Mouse (Mus musculus) MEL (cell line): ENCODE data around the gene Galnt18. TPM values are rescaled to one million over a fixed set of nuclear protein-coding genes. Genes with fewer than 3 reads are reported as not detected.

Experiments
- DNase-seq: peaks from one replicate; pipeline ENCODE4 v3.0.0; 2011; ENCODE audit warnings: low read depth, low spot score
- H3K27ac ChIP-seq: 2 replicates; pipeline ENCODE4 v1.5.1; 2012; ENCODE audit warnings: low read depth, mild to moderate bottlenecking, control low read depth, low read length, moderate library complexity; ENCODE audit not compliant: control insufficient read depth
- H3K27me3 ChIP-seq, 2 experiments: fragments of 150-350 bp in 1 of 2; sonication (generic) in 1 of 2; 2 replicates each; pipeline ENCODE4 v1.6.1; 2012; ENCODE audit warnings: low read length in 2 of 2, mild to moderate bottlenecking in 2 of 2, improper control_type of control experiment in 1 of 2, moderate library complexity in 1 of 2; ENCODE audit not compliant: insufficient read depth in 2 of 2, control insufficient read depth in 1 of 2
- H3K36me3 ChIP-seq, 2 experiments: 2 replicates each; pipeline ENCODE4 v1.6.1; 2012 to 2014; ENCODE audit warnings: low read length in 2 of 2, improper control_type of control experiment in 1 of 2, inconsistent platforms in 1 of 2, mild to moderate bottlenecking in 1 of 2; ENCODE audit not compliant: insufficient read depth in 2 of 2, control insufficient read depth in 1 of 2
- H3K4me1 ChIP-seq, 2 experiments: fragments of 150-350 bp in 1 of 2; sonication (generic) in 1 of 2; 2 replicates each; pipeline ENCODE4 v1.6.1; 2012; ENCODE audit warnings: low read length in 2 of 2, improper control_type of control experiment in 1 of 2, mild to moderate bottlenecking in 1 of 2; ENCODE audit not compliant: insufficient read depth in 2 of 2, control insufficient read depth in 1 of 2
- H3K4me3 ChIP-seq, 2 experiments: fragments of 150-350 bp in 1 of 2; sonication (generic) in 1 of 2; 2 replicates each; pipeline ENCODE4 v1.5.1; 2012; ENCODE audit warnings: low read depth in 2 of 2, low read length in 2 of 2, mild to moderate bottlenecking in 2 of 2, moderate library complexity in 2 of 2, control low read depth in 1 of 2, improper control_type of control experiment in 1 of 2; ENCODE audit not compliant: control insufficient read depth in 1 of 2, insufficient read depth in 1 of 2
- H3K79me2 ChIP-seq: 2 replicates; pipeline ENCODE4 v1.6.1; 2012; ENCODE audit warnings: mild to moderate bottlenecking, low read length, moderate library complexity; ENCODE audit not compliant: control insufficient read depth, poor library complexity, insufficient read depth
- H3K9ac ChIP-seq: 2 replicates; pipeline ENCODE4 v1.6.1; 2012; ENCODE audit warnings: low read depth, mild to moderate bottlenecking, control low read depth, low read length, moderate library complexity; ENCODE audit not compliant: control insufficient read depth, poor library complexity, severe bottlenecking
- H3K9me3 ChIP-seq: fragments of 150-350 bp; sonication (generic); replicated peaks from 2 replicates; pipeline ENCODE4 v1.6.1; 2012; ENCODE audit warnings: mild to moderate bottlenecking, low read length, improper control_type of control experiment, moderate library complexity; ENCODE audit not compliant: insufficient read depth
- BHLHE40 ChIP-seq: IDR thresholded peaks from 2 replicates; pipeline ENCODE4 v1.6.1; 2012; ENCODE audit warnings: low read depth, mild to moderate bottlenecking, inconsistent platforms, low read length, improper control_type of control experiment, borderline replicate concordance
- CTCF ChIP-seq, 3 experiments: IDR thresholded peaks in 2 of 3; conservative IDR thresholded peaks in 1 of 3; 2 replicates each; pipeline ENCODE4 v1.5.1; 2011 to 2012; ENCODE audit warnings: low read length in 3 of 3, low read depth in 2 of 3, mild to moderate bottlenecking in 2 of 3, improper control_type of control experiment in 1 of 3, inconsistent platforms in 1 of 3, mixed read lengths in 1 of 3, moderate library complexity in 1 of 3; ENCODE audit not compliant: control insufficient read depth in 1 of 3, insufficient read depth in 1 of 3, poor library complexity in 1 of 3, severe bottlenecking in 1 of 3
- E2F4 ChIP-seq: IDR thresholded peaks from 2 replicates; pipeline ENCODE4 v1.6.1; 2011; ENCODE audit warnings: low read depth, low read length, improper control_type of control experiment, borderline replicate concordance
- ELF1 ChIP-seq: IDR thresholded peaks from 2 replicates; pipeline ENCODE4 v1.6.1; 2014; ENCODE audit warnings: low read depth, mild to moderate bottlenecking, inconsistent platforms, low read length, improper control_type of control experiment, moderate library complexity
- EP300 ChIP-seq, 2 experiments: IDR thresholded peaks; 2 replicates each; pipeline ENCODE4 v1.6.1; 2011; ENCODE audit warnings: improper control_type of control experiment in 2 of 2, low read length in 2 of 2, low read depth in 1 of 2, mild to moderate bottlenecking in 1 of 2
- ETS1 ChIP-seq: IDR thresholded peaks from 2 replicates; pipeline ENCODE4 v1.6.1; 2012; ENCODE audit warnings: low read depth, mild to moderate bottlenecking, inconsistent platforms, low read length, improper control_type of control experiment, moderate library complexity
- GATA1 ChIP-seq: IDR thresholded peaks from 2 replicates; pipeline ENCODE4 v1.6.1; 2011; ENCODE audit warnings: low read depth, low read length, improper control_type of control experiment
- KAT2A ChIP-seq: conservative IDR thresholded peaks from 2 replicates; pipeline ENCODE4 v1.6.1; 2012; ENCODE audit warnings: low read depth, low read length, improper control_type of control experiment, inconsistent platforms
- MXI1 ChIP-seq: IDR thresholded peaks from 2 replicates; pipeline ENCODE4 v1.6.1; 2011; ENCODE audit warnings: mild to moderate bottlenecking, low read depth, low read length, improper control_type of control experiment
- NELFE ChIP-seq: IDR thresholded peaks from 2 replicates; pipeline ENCODE4 v1.6.1; 2011; ENCODE audit warnings: low read depth, low read length, improper control_type of control experiment
- POLR2AphosphoS2 ChIP-seq: IDR thresholded peaks from 2 replicates; pipeline ENCODE4 v1.6.1; 2011; ENCODE audit warnings: low read length, improper control_type of control experiment
- RAD21 ChIP-seq: IDR thresholded peaks from 2 replicates; pipeline ENCODE4 v1.6.1; 2011; ENCODE audit warnings: mild to moderate bottlenecking, low read depth, low read length, improper control_type of control experiment
- SIN3A ChIP-seq: IDR thresholded peaks from 2 replicates; pipeline ENCODE4 v1.6.1; 2012; ENCODE audit warnings: low read length, improper control_type of control experiment, inconsistent platforms
- TBP ChIP-seq: IDR thresholded peaks from 2 replicates; pipeline ENCODE4 v1.8.0; 2011; ENCODE audit warnings: low read depth, low read length, improper control_type of control experiment
- TCF12 ChIP-seq: IDR thresholded peaks from 2 replicates; pipeline ENCODE4 v1.6.1; 2014; ENCODE audit warnings: low read depth, mild to moderate bottlenecking, inconsistent platforms, low read length, improper control_type of control experiment, moderate library complexity
- UBTF ChIP-seq: IDR thresholded peaks from 2 replicates; pipeline ENCODE4 v1.6.1; 2012; ENCODE audit warnings: low read depth, mild to moderate bottlenecking, inconsistent platforms, low read length, improper control_type of control experiment, moderate library complexity, borderline replicate concordance; ENCODE audit not compliant: insufficient read depth
- USF1 ChIP-seq: IDR thresholded peaks from 2 replicates; pipeline ENCODE4 v1.6.1; 2014; ENCODE audit warnings: low read depth, mild to moderate bottlenecking, inconsistent platforms, low read length, improper control_type of control experiment, moderate library complexity
- ZC3H11A ChIP-seq: IDR thresholded peaks from 2 replicates; pipeline ENCODE4 v1.6.1; 2012; ENCODE audit warnings: low read depth, mild to moderate bottlenecking, inconsistent platforms, low read length, improper control_type of control experiment
- polyA plus RNA-seq, 2 experiments: library from polyadenylated mRNA; stranded (reverse) in 1 of 2; unstranded in 1 of 2; fragments of >175 nt in 1 of 2; fragments of >200 nt in 1 of 2; gene quantifications; 2 replicates each; pipeline versions ENCODE4 v1.2.1 to v1.2.4; 2012; ENCODE audit warnings: low replicate concordance in 2 of 2, low read depth in 1 of 2; ENCODE audit not compliant: insufficient read length in 2 of 2, insufficient read depth in 1 of 2, missing spikeins in 1 of 2
- total RNA-seq: library from RNA; depleted of rRNA; stranded (reverse); fragments of 300-350 nt; gene quantifications from 2 replicates; pipeline ENCODE4 v1.2.3, GENCODE M21; 2012

Gene Galnt18
- total and polyA plus RNA-seq, 3 experiments = not detected

- TF ChIP-seq ELF1 = no peak
- no peak for TF ChIP-seq KAT2A
- TF ChIP-seq, all 39 proteins: peak for 0
Measured at GRCm38 (mm10) chr7:111550987-111551386, 228.8 kb downstream of the Galnt18 start (continued).

GRCm38 (mm10) chr7:111547069-111547468 is 232.7 kb downstream of the Galnt18 start:
- Histone ChIP-seq H3K36me3 (no peaks in the 10 kb centered on the region), H3K79me2 (no peaks in the 10 kb centered on the region), H3K4me1 (no peaks in the 10 kb centered on the region), H3K9ac (no peak overlapping the region), H3K27ac (no peak overlapping the region), H3K27me3 (no peaks in the 10 kb centered on the region), H3K4me3 (no peak overlapping the region), H3K9me3 (no peaks in the 10 kb centered on the region)
- DNase-seq = no peak
- TF ChIP-seq SIN3A (no peak), UBTF (no peak), GATA1 (no peak), E2F4 (no peak), TBP (no peak), MXI1 (no peak)

GRCm38 (mm10) chr7:111545614-111546013 is 234.2 kb downstream of the Galnt18 start:
- H3K36me3 ChIP-seq = no peaks in the 10 kb centered on the region
- DNase-seq = no peak
- no peaks in the 10 kb centered on the region for H3K9me3 ChIP-seq
- H3K9ac ChIP-seq = no peak overlapping the region
- TF ChIP-seq EP300 (IDR thresholded peaks at IDR 0.05; ENCODE audit: low read depth in 1 of 2, low read length in 2 of 2) (no peak), ETS1 (no peak)
- no peaks in the 10 kb centered on the region for H3K27me3 ChIP-seq
- no peaks in the 10 kb centered on the region for H3K4me1 ChIP-seq
- no peak overlapping the region for H3K27ac ChIP-seq
- no peaks in the 10 kb centered on the region for H3K79me2 ChIP-seq
- no peak overlapping the region for H3K4me3 ChIP-seq

- TF ChIP-seq RAD21 (no peak), POLR2AphosphoS2 (no peak), BHLHE40 (no peak), TCF12 (no peak), SIN3A (no peak), NELFE (no peak), CTCF (IDR thresholded peaks at IDR 0.05 in 2 of 3, conservative IDR thresholded peaks at IDR 0.05 in 1 of 3; ENCODE audit: control insufficient read depth in 1 of 3, insufficient read depth in 1 of 3, low read depth in 2 of 3, low read length in 3 of 3, poor library complexity in 1 of 3, severe bottlenecking in 1 of 3) (no peak), GATA1 (no peak), ETS1 (no peak), ZC3H11A (no peak), TBP (no peak), USF1 (no peak)
Measured at GRCm38 (mm10) chr7:111537946-111538345, 241.8 kb downstream of the Galnt18 start.

More at GRCm38 (mm10) chr7:111537946-111538345, 241.8 kb downstream of the Galnt18 start:
- Histone ChIP-seq H3K27ac (no peak overlapping the region), H3K79me2 (no peaks in the 10 kb centered on the region), H3K4me3 (no peak overlapping the region), H3K27me3 (no peaks in the 10 kb centered on the region), H3K9me3 (no peaks in the 10 kb centered on the region), H3K4me1 (no peaks in the 10 kb centered on the region), H3K9ac (no peak overlapping the region), H3K36me3 (no peaks in the 10 kb centered on the region)
- DNase-seq = no peak
